Mouse (Mus musculus) liver, postnatal 0 days (tissue): ENCODE measurements around the gene Zmynd10.

Experiments
- CTCF ChIP-seq: sonication (generic); IDR thresholded peaks from 2 replicates; pipeline ENCODE4 v1.5.1; 2016; ENCODE audit warnings: antibody characterized with exemption, low read depth
- EP300 ChIP-seq: IDR thresholded peaks from 2 replicates; pipeline ENCODE4 v1.6.1; 2016; ENCODE audit warnings: antibody characterized with exemption, low read depth, mild to moderate bottlenecking

- TF ChIP-seq CTCF (no peak), EP300 (no peak)
Measured at GRCm38 (mm10) chr9:107545199-107545598, 1.9 kb upstream of the Zmynd10 start.
